Mouse (Mus musculus): ENCODE results near the gene Vmn2r11. TPM values are rescaled to one million over a fixed set of nuclear protein-coding genes. Genes with fewer than 3 reads are reported as not detected.
"Not testable (repeated sequence)": the region's sequence is repeated elsewhere in the genome, so short reads cannot be mapped to it uniquely, and the experiment has no call there.

Gene Vmn2r11
- polyA plus RNA-seq (2012), result not detected in 2 replicates

DNA sequence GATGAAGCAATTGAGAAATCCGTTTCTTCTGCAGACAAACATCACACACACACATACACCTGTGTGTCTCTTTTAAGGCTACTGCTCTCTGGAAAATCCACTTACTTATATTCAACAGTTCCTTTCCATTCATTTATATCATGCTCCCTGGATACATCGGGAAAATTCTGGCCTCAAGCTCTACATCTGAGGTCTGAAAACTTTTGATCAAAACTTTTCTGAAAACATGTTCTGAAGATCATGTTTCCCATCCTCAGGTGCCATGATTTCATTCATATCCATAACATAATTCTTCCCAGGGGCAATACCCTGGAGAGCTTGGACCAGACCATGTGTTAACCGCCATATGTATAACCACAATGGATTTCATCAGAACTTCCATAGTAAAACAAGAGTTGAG lies at the start of gene Vmn2r11:
Gene Vmn2r11, minus strand, starts transcription at position 101 of the 400 bp plus-strand sequence.
- not testable (repeated sequence) for H3K36me3 ChIP-seq (ENCODE audit: control insufficient read depth); H3K4me1 ChIP-seq (ENCODE audit: control insufficient read depth); H3K27me3 ChIP-seq (ENCODE audit: control insufficient read depth); H3K4me3 ChIP-seq (replicated peaks)
- H3K9me3 ChIP-seq (ENCODE audit: control insufficient read depth, low read length), result peaks cover 11% of the 10 kb centered on the region

DNA sequence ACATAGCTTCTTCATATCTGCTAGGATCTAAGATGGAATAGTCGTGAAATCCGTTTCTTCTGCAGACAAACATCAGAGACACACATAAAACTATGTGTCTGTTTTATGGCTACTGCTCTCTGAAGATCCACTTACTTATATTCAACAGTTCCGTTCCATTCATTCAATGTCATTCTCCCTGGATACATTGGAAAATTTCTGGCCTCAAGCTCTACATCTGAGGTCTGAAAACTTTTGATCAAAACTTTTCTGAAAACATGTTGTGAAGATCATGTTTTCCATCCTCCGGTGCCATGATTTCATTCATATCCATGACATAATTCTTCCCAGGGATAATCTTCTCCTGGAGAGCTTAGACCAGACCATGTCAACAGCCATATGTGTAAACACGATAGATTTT lies 38.5 kb upstream of the Vmn2r11 start, which contains the start of gene Vmn2r12:
Gene Vmn2r12, minus strand, starts transcription at position 101 of the 400 bp plus-strand sequence.
- H3K9me3 ChIP-seq (ENCODE audit: control insufficient read depth, low read length), result peaks cover 11% of the 10 kb centered on the region
- not testable (repeated sequence) for H3K36me3 ChIP-seq (ENCODE audit: control insufficient read depth); H3K4me1 ChIP-seq (ENCODE audit: control insufficient read depth); H3K27me3 ChIP-seq (ENCODE audit: control insufficient read depth); H3K4me3 ChIP-seq (replicated peaks)

DNA sequence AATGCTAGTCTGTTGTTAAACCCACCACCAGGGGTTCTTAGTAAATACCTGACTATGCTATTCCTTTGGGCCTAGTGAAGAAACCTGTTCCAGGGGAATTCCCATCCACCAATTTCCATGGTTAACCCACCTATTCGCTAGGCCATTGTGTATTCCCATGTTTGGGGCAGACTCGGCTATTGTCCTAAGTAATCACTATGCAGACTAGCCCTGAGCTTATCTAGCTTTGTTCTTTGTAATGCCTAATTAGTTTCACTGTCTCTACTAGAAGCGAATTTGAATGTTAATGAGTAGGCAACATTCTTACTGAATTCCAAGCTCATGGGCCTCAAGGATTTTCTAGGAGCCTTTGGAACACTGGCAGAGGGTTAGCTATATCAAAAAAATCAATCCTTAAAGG lies 37.1 kb upstream of the Vmn2r11 start:
- not testable (repeated sequence) for H3K36me3 ChIP-seq (ENCODE audit: control insufficient read depth); H3K27me3 ChIP-seq (ENCODE audit: control insufficient read depth); H3K4me3 ChIP-seq (replicated peaks); H3K4me1 ChIP-seq (ENCODE audit: control insufficient read depth)
- H3K9me3 ChIP-seq (ENCODE audit: control insufficient read depth, low read length), result peaks cover 11% of the 10 kb centered on the region

DNA sequence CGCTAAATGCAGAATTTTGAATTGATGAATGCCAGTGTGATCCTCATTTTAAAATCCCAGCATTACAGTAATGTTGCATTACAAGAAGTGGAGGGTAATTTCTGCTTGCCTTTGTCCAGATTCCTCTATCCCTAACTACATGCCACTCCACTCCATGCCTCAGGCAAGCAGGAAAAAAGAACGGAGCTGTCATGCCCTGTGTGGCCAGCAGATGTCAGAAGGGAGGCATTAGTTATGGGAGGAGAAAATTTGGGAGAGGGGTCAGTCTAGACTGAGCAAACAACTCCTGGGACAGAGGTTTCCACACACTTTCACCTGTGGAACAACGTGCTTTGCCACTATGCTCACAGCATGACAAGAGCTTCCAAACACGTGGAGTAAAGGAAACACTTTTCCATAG lies 12.6 kb upstream of the Vmn2r11 start:
- H3K9me3 ChIP-seq (ENCODE audit: control insufficient read depth, low read length); H3K4me3 ChIP-seq (replicated peaks); H3K36me3 ChIP-seq (ENCODE audit: control insufficient read depth); H3K4me1 ChIP-seq (ENCODE audit: control insufficient read depth); H3K27me3 ChIP-seq (ENCODE audit: control insufficient read depth): not testable (repeated sequence)

DNA sequence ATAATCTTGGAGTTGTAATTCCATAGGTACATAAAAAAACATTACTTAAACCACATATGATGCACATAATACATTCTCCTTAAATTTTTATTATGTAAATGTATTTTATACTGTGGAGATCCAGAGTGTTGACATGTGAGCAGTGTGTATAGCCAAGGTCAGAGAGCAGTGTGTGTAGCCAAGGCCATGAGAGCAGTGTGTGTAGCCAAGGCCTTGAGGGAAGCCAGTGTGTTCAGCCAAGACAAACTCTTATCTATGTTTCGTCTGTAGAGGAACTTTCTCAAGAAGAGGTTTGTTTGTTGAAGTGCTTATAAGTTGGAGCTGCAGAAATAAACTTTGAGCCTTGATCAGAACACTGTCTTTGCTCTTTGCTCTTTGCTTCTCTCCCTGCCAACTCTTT lies 4.1 kb downstream of the Vmn2r11 start:
- Histone ChIP-seq H3K9me3 (ENCODE audit: control insufficient read depth, low read length) (peaks cover 3% of the 10 kb centered on the region; the same call in 1 of the 2 replicates), H3K4me1 (ENCODE audit: control insufficient read depth) (no peaks in the 10 kb centered on the region), H3K4me3 (replicated peaks) (no peak overlapping the region), H3K36me3 (ENCODE audit: control insufficient read depth) (no peaks in the 10 kb centered on the region), H3K27me3 (ENCODE audit: control insufficient read depth) (no peaks in the 10 kb centered on the region)
- TF ChIP-seq TAL1 (IDR thresholded peaks at IDR 0.05; ENCODE audit: low read length), result no peak
- TF ChIP-seq GATA1 (IDR thresholded peaks at IDR 0.05; ENCODE audit: low read length), result no peak

DNA sequence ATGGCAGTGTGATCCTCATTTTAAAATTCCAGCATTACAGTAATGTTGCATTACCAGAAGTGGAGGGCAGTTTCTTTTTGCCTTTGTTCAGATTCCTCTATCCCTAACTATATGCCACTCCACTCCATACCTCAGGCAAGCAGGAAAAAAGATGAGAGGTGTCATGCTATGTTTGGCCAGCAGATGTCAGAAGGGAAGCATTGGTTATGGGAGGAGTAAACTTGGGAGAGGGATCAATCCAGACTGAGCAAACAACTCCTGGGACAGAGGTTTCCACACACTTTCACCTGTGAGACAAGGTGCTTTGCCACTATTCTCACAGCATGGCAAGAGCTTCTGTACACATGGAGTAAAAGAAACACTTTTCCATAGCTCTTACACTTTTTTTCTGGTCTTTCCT lies 26.8 kb downstream of the Vmn2r11 start:
- Histone ChIP-seq H3K36me3 (ENCODE audit: control insufficient read depth) (no peaks in the 10 kb centered on the region), H3K9me3 (ENCODE audit: control insufficient read depth, low read length) (no peaks in the 10 kb centered on the region; the same call in 1 of the 2 replicates), H3K4me3 (replicated peaks) (no peak overlapping the region), H3K27me3 (ENCODE audit: control insufficient read depth) (no peaks in the 10 kb centered on the region), H3K4me1 (ENCODE audit: control insufficient read depth) (no peaks in the 10 kb centered on the region)
- TF ChIP-seq TAL1 (IDR thresholded peaks at IDR 0.05; ENCODE audit: low read length) (no peak), GATA1 (IDR thresholded peaks at IDR 0.05; ENCODE audit: low read length) (no peak)

DNA sequence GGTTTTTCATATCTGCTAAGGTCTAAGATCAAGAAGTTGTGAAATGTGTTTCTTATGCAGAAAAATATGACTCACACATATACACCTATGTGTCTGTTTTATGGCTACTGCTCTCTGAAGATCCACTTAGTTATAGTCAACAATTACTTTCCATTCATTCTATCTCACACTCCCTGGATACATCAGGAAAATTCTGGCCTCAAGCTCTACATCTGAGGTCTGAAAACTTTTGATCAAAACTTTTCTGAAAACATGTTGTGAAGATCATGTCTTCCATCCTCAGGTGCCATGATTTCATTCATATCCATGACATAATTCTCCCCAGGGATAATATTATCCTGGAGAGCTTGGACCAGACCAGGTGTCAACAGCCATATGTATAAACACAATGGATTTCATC lies 52.9 kb downstream of the Vmn2r11 start, which contains the start of gene Vmn2r10:
Gene Vmn2r10, minus strand, starts transcription at position 101 of the 400 bp plus-strand sequence.
- H3K27me3 ChIP-seq (ENCODE audit: control insufficient read depth); H3K36me3 ChIP-seq (ENCODE audit: control insufficient read depth); H3K4me1 ChIP-seq (ENCODE audit: control insufficient read depth); H3K4me3 ChIP-seq (replicated peaks); H3K9me3 ChIP-seq (ENCODE audit: control insufficient read depth, low read length): not testable (repeated sequence)

Other genes starting within 250 kb of the Vmn2r11 start
- 0.01 TPM in 1 of 2 replicates, not detected in the other for gene Vmn2r9, start 207.0 kb downstream of the Vmn2r11 start, polyA plus RNA-seq (2012)
- 0.01 TPM in 1 of 2 replicates, not detected in the other for gene Vmn2r10, start 53.0 kb downstream of the Vmn2r11 start, polyA plus RNA-seq (2012)
- gene Vmn2r12, start 38.4 kb upstream of the Vmn2r11 start, polyA plus RNA-seq (2012), result not detected in 2 replicates
- gene Vmn2r13, start 132.6 kb upstream of the Vmn2r11 start, polyA plus RNA-seq (2012), result 0.01 TPM in 1 of 2 replicates, not detected in the other
- gene Vmn2r14, start 165.1 kb upstream of the Vmn2r11 start, polyA plus RNA-seq (2012), result not detected in 2 replicates
- gene Vmn2r15, start 238.1 kb upstream of the Vmn2r11 start, polyA plus RNA-seq (2012), result not detected in 2 replicates

All from erythroblast, embryonic 14.5 days (primary cell).